Mouse (Mus musculus) midbrain, embryonic 11.5 days (tissue): ENCODE measurements around the gene Mrpl58. TPM values are rescaled to one million over a fixed set of nuclear protein-coding genes. Genes with fewer than 3 reads are reported as not detected.
"Not testable (repeated sequence)": the region's sequence is repeated elsewhere in the genome, so short reads cannot be mapped to it uniquely, and the experiment has no call there.

Source experiments
- ATAC-seq: fragments of 200-750 bp; cut with Nextera tagmentation; 2 replicates; pipeline ENCODE4 v1.8.0; 2017; ENCODE audit warnings: moderate TSS enrichment, moderate library complexity; ENCODE audit not compliant: low FRiP score
- DNase-seq: peaks from one replicate; pipeline ENCODE4 v3.0.0; 2015; ENCODE audit warnings: low spot score; ENCODE audit errors: missing footprints
- H3K27ac ChIP-seq: fragments of 300-500 bp; sonication (generic); 2 replicates; pipeline ENCODE4 v1.5.1; 2014; ENCODE audit warnings: low read depth, low read length
- H3K27me3 ChIP-seq: fragments of 300-500 bp; sonication (generic); 2 replicates; pipeline ENCODE4 v1.6.1; 2014; ENCODE audit warnings: mild to moderate bottlenecking, low read length, moderate library complexity, mixed read lengths; ENCODE audit not compliant: control insufficient read depth, insufficient read depth
- H3K36me3 ChIP-seq: fragments of 300-500 bp; sonication (generic); 2 replicates; pipeline ENCODE4 v1.6.1; 2014; ENCODE audit warnings: mild to moderate bottlenecking, low read length, moderate library complexity, mixed read lengths; ENCODE audit not compliant: control insufficient read depth, insufficient read depth
- H3K4me1 ChIP-seq: fragments of 300-500 bp; sonication (generic); 2 replicates; pipeline ENCODE4 v1.6.1; 2014; ENCODE audit warnings: low read length; ENCODE audit not compliant: control insufficient read depth, insufficient read depth
- H3K4me2 ChIP-seq: fragments of 300-500 bp; sonication (generic); 2 replicates; pipeline ENCODE4 v1.6.1; 2014; ENCODE audit warnings: mild to moderate bottlenecking, moderate library complexity
- H3K4me3 ChIP-seq: fragments of 300-500 bp; sonication (generic); 2 replicates; pipeline ENCODE4 v1.5.1; 2014; ENCODE audit warnings: low read depth, low read length
- H3K9ac ChIP-seq: fragments of 300-500 bp; sonication (generic); 2 replicates; pipeline ENCODE4 v1.6.1; 2014; ENCODE audit warnings: low read length
- H3K9me3 ChIP-seq: fragments of 300-500 bp; sonication (generic); 2 replicates; pipeline ENCODE4 v1.6.1; 2016; ENCODE audit warnings: low read length; ENCODE audit not compliant: control insufficient read depth
- WGBS: fragments of 180-500 bp; shearing (Covaris S2); extraction: QIAGEN DNeasy Blood & Tissue Kit; methylation state at CpG from one replicate; pipeline ENCODE4 v1.1.7; 2014; 5-methylcytosine and 5-hydroxymethylcytosine counted together
- polyA plus RNA-seq: library from polyadenylated mRNA; unstranded; fragments of >200 nt; fragmentation: Nextera tagmentation; extraction: Ambion mirVana; gene quantifications from 2 replicates; pipeline ENCODE4 v1.2.1, GENCODE M21; 2014

Mrpl58 gene
- polyA plus RNA-seq, 1 experiment from 2014 or later = 268 TPM

DNA sequence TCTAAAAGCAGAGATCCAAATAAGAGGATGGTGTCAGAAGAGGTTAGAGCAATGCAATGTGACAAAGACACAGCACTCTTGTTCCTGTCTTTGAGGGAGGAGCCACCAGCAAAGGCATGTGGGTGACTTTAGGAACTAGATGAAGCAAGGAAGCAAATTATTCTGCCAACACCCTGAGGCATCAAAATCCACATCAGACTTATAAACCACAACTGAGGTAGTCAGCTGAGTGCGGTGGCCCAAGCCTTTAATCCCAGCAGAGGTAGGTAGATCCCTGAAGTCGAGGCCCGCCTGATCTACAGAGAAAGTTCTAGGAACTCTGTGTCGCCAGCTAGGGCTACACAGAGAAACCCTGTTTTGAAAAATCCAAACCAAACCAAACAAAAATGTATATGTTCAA lies 26.3 kb upstream of the Mrpl58 start:
- no peaks in the 10 kb centered on the region for H3K9me3 ChIP-seq
- no peak overlapping the region for H3K27ac ChIP-seq
- H3K36me3 ChIP-seq = no peaks in the 10 kb centered on the region
- DNase-seq = no peak
- H3K4me2 ChIP-seq = no peak overlapping the region
- no peak overlapping the region for H3K9ac ChIP-seq
- WGBS = 88% methylated on average over 4 of the region's 4 CpGs
- peaks cover 3% of the 10 kb centered on the region; the same call in 1 of the 2 replicates for H3K27me3 ChIP-seq
- H3K4me3 ChIP-seq = no peak overlapping the region
- ATAC-seq = no peak
- H3K4me1 ChIP-seq = peaks cover 8% of the 10 kb centered on the region

DNA sequence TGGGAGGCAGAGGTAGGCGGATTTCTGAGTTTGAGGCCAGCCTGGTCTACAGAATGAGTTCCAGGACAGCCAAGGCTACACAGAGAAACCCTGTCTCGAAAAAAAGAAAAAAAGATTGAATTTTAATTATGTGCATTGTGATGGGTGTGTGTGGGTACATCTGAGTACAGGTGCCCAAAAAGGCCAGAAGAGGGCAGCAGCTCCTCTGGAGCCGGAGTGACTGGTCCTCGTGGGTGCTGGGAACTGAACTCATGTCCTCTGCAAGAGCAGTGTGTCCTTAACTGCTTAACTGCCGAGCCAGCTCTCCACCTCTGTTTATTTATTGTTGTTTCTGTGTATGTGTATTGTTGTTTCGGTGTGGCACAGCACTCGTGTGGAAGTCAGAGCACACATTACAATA lies 25.7 kb upstream of the Mrpl58 start:
- WGBS = 82% methylated on average over 7 of the region's 7 CpGs
- Histone ChIP-seq H3K36me3 (no peaks in the 10 kb centered on the region), H3K27me3 (peaks cover 3% of the 10 kb centered on the region; the same call in 1 of the 2 replicates), H3K4me2 (no peak overlapping the region), H3K9ac (no peak overlapping the region), H3K4me1 (peaks cover 14% of the 10 kb centered on the region), H3K27ac (no peak overlapping the region), H3K9me3 (no peaks in the 10 kb centered on the region), H3K4me3 (no peak overlapping the region)
- ATAC-seq (no peak), DNase-seq (no peak)

DNA sequence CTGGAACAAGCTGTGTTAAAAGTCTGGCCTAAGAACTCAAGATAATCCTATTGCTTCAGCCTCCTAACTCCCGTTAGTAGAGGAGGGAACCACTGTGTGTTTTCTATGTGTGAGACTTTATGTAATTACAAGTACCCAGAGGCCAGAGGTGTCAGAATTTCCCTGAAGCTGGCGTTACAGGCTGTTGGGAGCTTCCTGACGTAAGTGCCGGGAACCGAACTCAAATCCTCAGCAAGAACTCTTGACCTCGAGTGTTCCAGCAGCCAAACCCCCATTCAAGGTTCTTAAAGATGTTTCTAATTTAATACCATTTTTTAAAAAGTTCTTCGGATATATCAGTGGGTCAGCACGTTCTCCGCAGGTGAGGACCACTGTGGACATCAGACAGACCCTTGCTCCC lies 22.3 kb upstream of the Mrpl58 start:
- no peaks in the 10 kb centered on the region for H3K27me3 ChIP-seq
- H3K4me3 ChIP-seq = peak overlapping the region; percentile 87
- H3K4me2 ChIP-seq = peak overlapping the region; percentile 89
- H3K9ac ChIP-seq = peak overlapping the region; percentile 95; the same call in 1 of the 2 replicates
- H3K4me1 ChIP-seq = peaks cover 27% of the 10 kb centered on the region
- no peaks in the 10 kb centered on the region for H3K9me3 ChIP-seq
- no peaks in the 10 kb centered on the region for H3K36me3 ChIP-seq
- no peak for ATAC-seq
- 14% methylated on average over 9 of the region's 9 CpGs for WGBS
- no peak overlapping the region; the same call in 1 of the 2 replicates for H3K27ac ChIP-seq
- peak; percentile 89 for DNase-seq

DNA sequence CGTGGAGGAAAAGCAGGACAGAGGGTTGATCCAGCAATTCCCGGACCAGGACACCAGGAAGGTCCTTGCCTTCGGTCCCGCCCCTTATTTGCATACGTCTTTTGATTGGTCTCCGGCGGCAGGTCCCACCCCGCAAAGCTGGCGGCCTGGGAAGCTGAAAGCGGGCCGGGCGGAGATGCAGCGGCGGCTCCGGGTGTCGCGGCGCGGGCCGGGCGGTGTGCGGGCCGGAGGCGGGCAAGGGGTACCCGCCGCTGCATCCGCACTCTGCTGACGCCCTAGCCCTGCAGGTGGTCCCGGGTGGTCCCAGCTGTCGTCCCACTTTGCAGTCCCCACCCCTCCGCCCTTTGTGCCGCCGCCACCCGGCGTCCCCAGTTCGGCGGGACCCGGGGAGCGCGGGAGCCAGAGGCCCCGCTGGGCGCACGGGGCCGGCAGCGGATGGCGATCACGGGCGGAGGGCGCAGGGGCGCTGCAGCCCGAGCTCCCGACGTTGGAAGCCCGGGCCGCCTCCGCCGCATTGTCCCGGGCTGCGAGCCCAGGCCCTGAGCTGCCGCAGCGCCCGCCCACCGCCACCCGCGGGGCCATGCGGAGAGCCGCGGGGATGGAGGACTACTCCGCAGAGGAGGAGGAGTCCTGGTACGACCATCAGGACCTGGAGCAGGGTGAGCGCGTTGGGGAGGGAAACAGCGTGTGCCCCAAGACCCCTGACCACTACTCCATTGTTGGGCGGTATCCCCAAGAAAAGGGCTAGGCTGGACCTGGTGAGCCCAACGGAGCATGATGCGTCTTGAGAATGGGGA lies 21.6 kb upstream of the Mrpl58 start, which contains the start of gene Cdr2l:
Cdr2l (plus strand) TSS at position 174 of the 797 bp plus-strand sequence.
- no peaks in the 10 kb centered on the region for H3K27me3 ChIP-seq
- peak within 1 kb of the TSS; percentile 89 for H3K4me2 ChIP-seq
- H3K36me3 ChIP-seq = no peaks in the 10 kb centered on the region
- peak within 1 kb of the TSS; percentile 95 for H3K9ac ChIP-seq
- peaks cover 27% of the 10 kb centered on the region for H3K4me1 ChIP-seq
- ATAC-seq (peak; percentile 94), DNase-seq (peak; percentile 98)
- WGBS = under 1% methylated on average over 72 of the region's 76 CpGs
- peak within 1 kb of the TSS; percentile 87 for H3K4me3 ChIP-seq
- peak within 1 kb of the TSS; percentile 90 for H3K27ac ChIP-seq
- no peaks in the 10 kb centered on the region for H3K9me3 ChIP-seq

DNA sequence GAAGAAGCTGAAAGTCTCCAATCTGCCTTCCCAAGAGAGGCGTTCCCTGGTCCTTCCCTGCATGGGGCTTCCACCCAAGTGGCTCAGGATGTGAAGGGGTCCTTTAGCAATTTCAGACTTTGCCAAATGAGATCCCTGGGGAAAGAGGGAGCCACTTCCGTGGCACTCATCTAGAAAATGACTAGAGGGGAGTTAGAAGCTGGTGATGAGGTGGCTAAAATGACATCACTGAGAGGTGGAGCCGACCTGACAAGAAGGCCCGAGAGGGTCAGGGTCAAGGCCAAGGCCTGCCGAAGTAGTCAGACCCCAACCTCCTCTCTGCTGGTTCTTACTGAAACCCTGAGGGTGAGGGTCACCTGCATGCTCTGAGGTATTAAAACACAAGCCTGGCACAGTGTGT lies 20.7 kb upstream of the Mrpl58 start:
- no peak overlapping the region for H3K27ac ChIP-seq
- WGBS = 13% methylated on average over 5 of the region's 5 CpGs
- peaks cover 27% of the 10 kb centered on the region for H3K4me1 ChIP-seq
- no peaks in the 10 kb centered on the region for H3K9me3 ChIP-seq
- H3K9ac ChIP-seq = peak overlapping the region; percentile 95
- no peaks in the 10 kb centered on the region for H3K27me3 ChIP-seq
- no peaks in the 10 kb centered on the region for H3K36me3 ChIP-seq
- H3K4me2 ChIP-seq = peak overlapping the region; percentile 89
- H3K4me3 ChIP-seq = peak overlapping the region; percentile 87
- no peak for DNase-seq
- no peak for ATAC-seq

DNA sequence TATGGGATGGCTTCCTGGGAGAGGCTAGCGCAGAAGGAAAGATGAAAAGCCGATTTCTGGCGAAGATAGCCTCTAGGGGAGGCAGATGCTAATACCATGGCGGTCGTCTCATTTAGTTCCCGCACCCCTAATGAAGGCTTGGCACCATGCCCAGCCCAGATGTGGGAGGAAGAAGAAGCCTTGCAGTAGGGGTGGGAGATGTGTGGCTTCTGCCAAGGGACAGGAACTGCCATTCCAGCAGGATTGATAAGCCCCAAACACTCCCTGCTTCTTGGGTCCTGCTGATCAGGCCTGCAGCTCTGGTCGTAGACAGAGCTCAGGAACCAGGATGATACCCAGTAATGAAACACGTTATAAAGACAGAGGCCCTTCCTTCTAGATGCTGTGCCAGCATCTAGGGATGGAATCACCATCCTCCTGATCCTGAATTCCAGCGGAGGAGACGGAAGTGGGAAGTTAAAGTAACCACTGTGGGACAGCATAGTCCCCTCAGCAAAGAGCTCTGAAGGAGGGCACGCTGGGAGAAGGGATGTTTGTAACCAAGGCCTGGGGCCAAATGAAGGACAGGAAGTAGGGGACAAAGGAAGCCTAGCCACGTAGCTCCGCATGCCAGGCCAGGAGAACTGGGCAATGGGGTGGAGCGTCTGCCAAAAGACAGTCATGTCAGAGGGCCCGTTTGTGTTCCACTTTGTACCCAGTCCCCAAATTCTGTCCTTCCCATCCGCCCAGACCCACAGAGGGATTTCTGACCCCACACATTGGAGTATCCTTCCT lies 19.7 kb upstream of the Mrpl58 start:
- DNase-seq = no peak
- peaks cover 27% of the 10 kb centered on the region for H3K4me1 ChIP-seq
- 68% methylated on average over 16 of the region's 16 CpGs for WGBS
- H3K9ac ChIP-seq = peak overlapping the region; percentile 95; the same call in 1 of the 2 replicates
- H3K36me3 ChIP-seq = no peaks in the 10 kb centered on the region
- peak overlapping the region; percentile 87 for H3K4me3 ChIP-seq
- no peak for ATAC-seq
- no peak overlapping the region for H3K27ac ChIP-seq
- H3K27me3 ChIP-seq = no peaks in the 10 kb centered on the region
- H3K9me3 ChIP-seq = no peaks in the 10 kb centered on the region
- H3K4me2 ChIP-seq = peak overlapping the region; percentile 89

DNA sequence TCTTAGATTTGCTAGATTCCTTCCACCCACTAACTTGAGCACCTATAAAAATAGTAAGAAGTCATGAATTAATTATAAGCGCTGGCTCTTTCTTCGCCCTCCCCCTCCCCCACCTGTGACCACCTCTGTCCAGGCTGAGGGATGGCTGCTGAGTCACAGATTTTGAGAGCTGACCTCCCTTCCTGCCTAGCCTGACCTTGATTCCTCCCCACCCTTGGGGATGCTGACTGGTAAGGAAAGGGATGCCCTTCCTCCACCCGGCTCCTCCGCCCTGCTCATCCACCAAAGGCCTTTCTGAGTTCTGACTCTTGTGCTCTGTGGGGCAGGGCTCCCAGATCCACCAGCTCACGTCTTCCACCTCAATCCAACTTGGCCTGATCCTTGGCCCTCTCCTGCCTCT lies 19.0 kb upstream of the Mrpl58 start:
- Histone ChIP-seq H3K9ac (no peak overlapping the region; the same call in 1 of the 2 replicates), H3K27me3 (no peaks in the 10 kb centered on the region), H3K36me3 (no peaks in the 10 kb centered on the region), H3K9me3 (no peaks in the 10 kb centered on the region), H3K4me2 (no peak overlapping the region), H3K4me1 (peaks cover 27% of the 10 kb centered on the region), H3K27ac (no peak overlapping the region), H3K4me3 (no peak overlapping the region)
- WGBS = 85% methylated on average over 5 of the region's 5 CpGs
- DNase-seq = no peak
- ATAC-seq = no peak

DNA sequence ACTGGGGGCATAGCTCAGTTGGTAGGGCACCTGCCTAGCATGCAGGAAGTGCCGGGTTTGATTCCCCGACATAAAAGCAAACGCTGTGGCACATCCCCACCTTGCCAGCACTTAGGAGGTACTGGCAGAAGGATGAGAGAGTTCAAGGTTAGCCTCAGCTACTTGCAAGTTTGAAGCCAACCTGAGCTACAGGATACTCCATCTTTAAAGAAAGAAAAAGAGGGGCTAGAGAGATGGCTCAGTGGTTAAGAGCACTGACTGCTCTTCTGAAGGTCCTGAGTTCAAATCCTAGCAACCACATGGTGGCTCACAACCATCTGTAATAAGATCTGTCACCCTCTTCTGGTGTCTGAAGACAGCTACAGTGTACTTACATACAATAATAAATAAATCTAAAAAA lies 16.7 kb upstream of the Mrpl58 start:
- ATAC-seq, H3K4me3 ChIP-seq, H3K27ac ChIP-seq, H3K4me2 ChIP-seq, H3K9me3 ChIP-seq, H3K9ac ChIP-seq, H3K27me3 ChIP-seq, DNase-seq, H3K36me3 ChIP-seq: not testable (repeated sequence)
- peaks cover 27% of the 10 kb centered on the region for H3K4me1 ChIP-seq
- WGBS = 94% methylated on average over 3 of the region's 3 CpGs

DNA sequence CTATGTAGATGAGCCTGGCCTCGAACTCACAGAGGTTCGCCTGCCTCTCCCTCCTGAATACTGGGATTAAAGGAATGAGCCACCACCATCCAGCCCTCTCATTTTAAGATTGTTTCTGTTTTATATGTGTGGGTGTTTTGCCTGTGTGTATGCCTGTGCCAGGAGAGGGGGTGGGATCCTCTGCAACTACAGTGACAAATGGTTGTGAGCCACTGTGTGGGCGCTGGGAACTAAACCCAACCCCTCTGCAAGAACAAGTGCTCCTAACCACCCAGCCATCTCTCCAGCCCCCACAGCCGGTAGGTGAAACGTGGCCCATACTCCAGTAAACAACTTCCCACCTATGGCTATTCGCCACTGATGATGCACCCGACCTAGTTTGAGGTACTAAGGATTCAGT lies 12.2 kb upstream of the Mrpl58 start:
- DNase-seq = no peak
- no peaks in the 10 kb centered on the region for H3K9me3 ChIP-seq
- WGBS = 86% methylated on average over 7 of the region's 7 CpGs
- no peak overlapping the region for H3K9ac ChIP-seq
- no peak overlapping the region for H3K4me3 ChIP-seq
- no peak overlapping the region for H3K4me2 ChIP-seq
- peaks cover 27% of the 10 kb centered on the region for H3K36me3 ChIP-seq
- no peak for ATAC-seq
- no peak overlapping the region for H3K27ac ChIP-seq
- H3K27me3 ChIP-seq = no peaks in the 10 kb centered on the region
- no peaks in the 10 kb centered on the region for H3K4me1 ChIP-seq
